Mouse (Mus musculus) heart, adult 2 months (tissue): ENCODE data around the gene Nrxn3.

Experiments
- CTCF ChIP-seq: fragments of 200-600 bp; IDR thresholded peaks from 2 replicates; pipeline ENCODE4 v1.8.1; 2022; ENCODE audit warnings: antibody characterized with exemption, mild to moderate bottlenecking, moderate library complexity
- EP300 ChIP-seq: fragments of 200-500 bp; IDR thresholded peaks from 2 replicates; pipeline ENCODE4 v1.6.1; 2011; ENCODE audit warnings: low read depth, low read length, control low read depth; ENCODE audit not compliant: insufficient read depth

DNA sequence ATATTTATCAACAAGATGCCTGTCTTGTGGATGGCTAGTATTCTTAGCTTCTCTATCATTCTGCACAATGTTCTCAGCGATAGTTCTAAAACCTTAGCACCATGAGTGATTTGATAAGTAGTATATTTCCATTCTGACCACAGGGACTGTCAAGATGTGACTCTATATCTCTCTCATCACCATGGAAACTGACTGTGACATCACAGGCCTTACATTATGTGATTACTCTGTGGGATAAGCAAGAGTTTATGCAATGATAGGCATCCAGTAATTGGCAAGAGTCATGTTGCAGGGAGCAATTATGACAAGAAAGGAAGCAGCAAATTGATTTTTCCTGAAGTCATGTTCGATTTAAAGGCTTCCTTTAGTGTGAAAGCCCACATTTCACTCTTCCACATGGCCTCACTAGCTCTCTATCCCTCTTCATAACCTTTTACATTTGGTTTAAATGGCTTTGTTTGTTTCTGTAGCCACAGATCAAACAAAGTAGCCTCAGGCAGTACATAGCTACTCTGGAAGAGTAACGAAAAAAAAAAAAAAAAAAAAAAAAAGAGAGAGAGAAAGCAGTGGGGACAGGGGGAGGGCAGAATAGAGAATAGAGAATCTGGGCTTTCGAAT, 532.7 kb downstream of the Nrxn3 start:
- TF ChIP-seq EP300, result no peak
- TF ChIP-seq CTCF, result no peak
